Mouse (Mus musculus) heart, embryonic 10.5 days (tissue): ENCODE measurements at regions not wholly inside any gene's neighbourhood (a gene's known extent, or its start where the extent isn't known, plus 50 kb on each side); places are given as distances from the start of the nearest gene placed in this dataset.
"Not testable (repeated sequence)": the region's sequence is repeated elsewhere in the genome, so short reads cannot be mapped to it uniquely, and the experiment has no call there.

Experiments used
- DNase-seq: peaks from one replicate; pipeline ENCODE4 v3.0.0-alpha.2; 2017; ENCODE audit warnings: low spot score
- H3K27ac ChIP-seq: fragments of 300-500 bp; sonication (generic); 2 replicates; pipeline ENCODE4 v1.5.1; 2016; ENCODE audit warnings: mild to moderate bottlenecking
- H3K27me3 ChIP-seq: fragments of 300-500 bp; sonication (generic); 2 replicates; pipeline ENCODE4 v1.6.1; 2016; ENCODE audit warnings: mild to moderate bottlenecking; ENCODE audit not compliant: poor library complexity, insufficient read depth, severe bottlenecking
- H3K36me3 ChIP-seq: fragments of 300-500 bp; sonication (generic); 2 replicates; pipeline ENCODE4 v1.6.1; 2016; ENCODE audit warnings: mild to moderate bottlenecking, moderate library complexity
- H3K4me1 ChIP-seq: fragments of 300-500 bp; sonication (generic); 2 replicates; pipeline ENCODE4 v1.6.1; 2016; ENCODE audit warnings: mild to moderate bottlenecking
- H3K4me3 ChIP-seq: fragments of 300-500 bp; sonication (generic); 2 replicates; pipeline ENCODE4 v1.5.1; 2016; ENCODE audit warnings: mild to moderate bottlenecking, moderate library complexity
- H3K9me3 ChIP-seq: fragments of 300-500 bp; sonication (generic); 2 replicates; pipeline ENCODE4 v1.6.1; 2016; ENCODE audit warnings: mild to moderate bottlenecking, moderate library complexity
- WGBS: fragments of 180-500 bp; shearing (Covaris S2); methylation state at CpG from one replicate; pipeline ENCODE4 v1.1.7; 2016; 5-methylcytosine and 5-hydroxymethylcytosine counted together

- H3K9me3 ChIP-seq = no peaks in the 10 kb centered on the region
- no peak for DNase-seq
- no peak overlapping the region for H3K4me3 ChIP-seq
- WGBS = 89% methylated on average over 5 of the region's 5 CpGs
- H3K27ac ChIP-seq = no peak overlapping the region
- H3K36me3 ChIP-seq = no peaks in the 10 kb centered on the region
- 0 out of 2 replicates have a peak, but pooled peaks cover 3% of the 10 kb centered on the region for H3K27me3 ChIP-seq
- no peaks in the 10 kb centered on the region; the same call in 1 of the 2 replicates for H3K4me1 ChIP-seq
Observed at GRCm38 (mm10) chr4:55251546-55251945, 98.3 kb upstream of the Rad23b start.

GRCm38 (mm10) chr4:55253769-55254168, 96.1 kb upstream of the Rad23b start:
- H3K36me3 ChIP-seq = no peaks in the 10 kb centered on the region
- H3K4me3 ChIP-seq = no peak overlapping the region
- no peaks in the 10 kb centered on the region; the same call in 1 of the 2 replicates for H3K4me1 ChIP-seq
- H3K27me3 ChIP-seq = 0 out of 2 replicates have a peak, but pooled peaks cover 3% of the 10 kb centered on the region
- WGBS = 80% methylated on average over 8 of the region's 8 CpGs
- no peak overlapping the region for H3K27ac ChIP-seq
- no peaks in the 10 kb centered on the region for H3K9me3 ChIP-seq
- DNase-seq = no peak

- DNase-seq = no peak
- 64% methylated on average over 8 of the region's 8 CpGs for WGBS
- H3K4me3 ChIP-seq = no peak overlapping the region
- H3K9me3 ChIP-seq = no peaks in the 10 kb centered on the region
- no peak overlapping the region for H3K27ac ChIP-seq
- H3K4me1 ChIP-seq = peaks cover 4% of the 10 kb centered on the region; the same call in 1 of the 2 replicates
- no peaks in the 10 kb centered on the region for H3K36me3 ChIP-seq
- H3K27me3 ChIP-seq = no peaks in the 10 kb centered on the region
Observed at GRCm38 (mm10) chr4:55271965-55272630, 77.7 kb upstream of the Rad23b start.

- no peaks in the 10 kb centered on the region for H3K27me3 ChIP-seq
- H3K9me3 ChIP-seq = no peaks in the 10 kb centered on the region
- peaks cover 5% of the 10 kb centered on the region for H3K4me1 ChIP-seq
- no peak overlapping the region for H3K27ac ChIP-seq
- H3K36me3 ChIP-seq = no peaks in the 10 kb centered on the region
- 36% methylated on average over 5 of the region's 5 CpGs for WGBS
- no peak for DNase-seq
- H3K4me3 ChIP-seq = no peak overlapping the region
Observed at GRCm38 (mm10) chr4:55276300-55276952, 73.4 kb upstream of the Rad23b start.

- not testable (repeated sequence) for H3K9me3 ChIP-seq, H3K36me3 ChIP-seq, H3K27me3 ChIP-seq, H3K4me3 ChIP-seq, H3K27ac ChIP-seq, DNase-seq
- 89% methylated on average over 8 of the region's 8 CpGs for WGBS
- peaks cover 19% of the 10 kb centered on the region for H3K4me1 ChIP-seq
Observed at GRCm38 (mm10) chr4:55279351-55279750, 70.5 kb upstream of the Rad23b start.

- peaks cover 27% of the 10 kb centered on the region for H3K4me1 ChIP-seq
- no peaks in the 10 kb centered on the region for H3K9me3 ChIP-seq
- no peak overlapping the region for H3K27ac ChIP-seq
- 74% methylated on average over 3 of the region's 3 CpGs for WGBS
- H3K4me3 ChIP-seq = no peak overlapping the region
- H3K36me3 ChIP-seq = no peaks in the 10 kb centered on the region
- DNase-seq = no peak
- H3K27me3 ChIP-seq = no peaks in the 10 kb centered on the region
Observed at GRCm38 (mm10) chr4:55280706-55281105, 69.1 kb upstream of the Rad23b start.

- 37% methylated on average over 14 of the region's 14 CpGs for WGBS
- peak overlapping the region; percentile 34 for H3K4me3 ChIP-seq
- DNase-seq = no peak
Observed at GRCm38 (mm10) chr4:55281486-55282096, 68.3 kb upstream of the Rad23b start.

GRCm38 (mm10) chr4:55282474-55282873, 67.4 kb upstream of the Rad23b start:
- Histone ChIP-seq H3K4me3 (no peak overlapping the region), H3K9me3 (no peaks in the 10 kb centered on the region), H3K27ac (no peak overlapping the region), H3K36me3 (no peaks in the 10 kb centered on the region), H3K4me1 (peaks cover 27% of the 10 kb centered on the region), H3K27me3 (no peaks in the 10 kb centered on the region)
- no peak for DNase-seq
- 90% methylated on average over 4 of the region's 4 CpGs for WGBS

More at GRCm38 (mm10) chr4:55281486-55282096, 68.3 kb upstream of the Rad23b start:
- Histone ChIP-seq H3K27ac (peak overlapping the region; percentile 30; the same call in 1 of the 2 replicates), H3K36me3 (no peaks in the 10 kb centered on the region), H3K9me3 (no peaks in the 10 kb centered on the region), H3K27me3 (no peaks in the 10 kb centered on the region), H3K4me1 (peaks cover 27% of the 10 kb centered on the region)

GRCm38 (mm10) chr4:55284722-55285225, 65.1 kb upstream of the Rad23b start:
- peaks cover 27% of the 10 kb centered on the region for H3K4me1 ChIP-seq
- no peaks in the 10 kb centered on the region for H3K27me3 ChIP-seq
- WGBS = 48% methylated on average over 3 of the region's 3 CpGs
- no peaks in the 10 kb centered on the region for H3K9me3 ChIP-seq
- no peak for DNase-seq
- no peaks in the 10 kb centered on the region for H3K36me3 ChIP-seq
- no peak overlapping the region for H3K4me3 ChIP-seq
- H3K27ac ChIP-seq = no peak overlapping the region

- no peaks in the 10 kb centered on the region for H3K27me3 ChIP-seq
- no peaks in the 10 kb centered on the region for H3K36me3 ChIP-seq
- no peaks in the 10 kb centered on the region for H3K9me3 ChIP-seq
- no peak for DNase-seq
- 30% methylated on average over 5 of the region's 5 CpGs for WGBS
- peaks cover 27% of the 10 kb centered on the region for H3K4me1 ChIP-seq
- peak overlapping the region; percentile 36; the same call in 1 of the 2 replicates for H3K27ac ChIP-seq
- H3K4me3 ChIP-seq = no peak overlapping the region
Observed at GRCm38 (mm10) chr4:55285641-55286040, 64.2 kb upstream of the Rad23b start.

GRCm38 (mm10) chr4:55288456-55288855, 61.4 kb upstream of the Rad23b start:
- H3K27ac ChIP-seq = no peak overlapping the region
- H3K4me3 ChIP-seq = no peak overlapping the region
- no peaks in the 10 kb centered on the region for H3K9me3 ChIP-seq
- no peaks in the 10 kb centered on the region for H3K27me3 ChIP-seq
- H3K4me1 ChIP-seq = peaks cover 24% of the 10 kb centered on the region
- H3K36me3 ChIP-seq = no peaks in the 10 kb centered on the region
- DNase-seq = no peak
- WGBS = 65% methylated on average over 6 of the region's 6 CpGs

GRCm38 (mm10) chr4:55292277-55292676, 57.6 kb upstream of the Rad23b start:
- no peak overlapping the region for H3K4me3 ChIP-seq
- no peak overlapping the region for H3K27ac ChIP-seq
- 79% methylated on average over 5 of the region's 5 CpGs for WGBS
- no peaks in the 10 kb centered on the region for H3K27me3 ChIP-seq
- peaks cover 12% of the 10 kb centered on the region for H3K4me1 ChIP-seq
- no peaks in the 10 kb centered on the region for H3K36me3 ChIP-seq
- H3K9me3 ChIP-seq = no peaks in the 10 kb centered on the region
- no peak for DNase-seq

GRCm38 (mm10) chr4:55292701-55293100, 57.1 kb upstream of the Rad23b start:
- no peak overlapping the region for H3K4me3 ChIP-seq
- H3K27me3 ChIP-seq = no peaks in the 10 kb centered on the region
- peaks cover 12% of the 10 kb centered on the region for H3K4me1 ChIP-seq
- H3K36me3 ChIP-seq = no peaks in the 10 kb centered on the region
- 47% methylated on average over 4 of the region's 4 CpGs for WGBS
- no peak overlapping the region for H3K27ac ChIP-seq
- DNase-seq = no peak
- H3K9me3 ChIP-seq = no peaks in the 10 kb centered on the region
